ENCODE assay signal across 25 mouse cellular contexts in genomic region chr1:72839791-72840190, GRCm38 (mm10). TPM values are rescaled to one million over a fixed set of nuclear protein-coding genes. Genes with fewer than 3 reads are reported as not detected.
DNase-seq lines count a peak whose midpoint lies in the region; ATAC-seq and TF ChIP-seq lines count a peak whose summit lies in the region.
"Had no signal": no experiment of that assay in that cellular context is flagged by ENCODE, and none has a peak within 500 bp of the region (broad histone marks: within the 10 kb centered on the region; RNA-seq: fewer than 3 reads in every experiment).

No protein-coding gene starts in this region.

- ATAC-seq in heart, embryonic 13.5 days (ENCODE audit: extremely low read depth, insufficient number of reproducible peaks, low FRiP score, low TSS enrichment), result no peak
- no peak for ATAC-seq in heart, embryonic 12.5 days (ENCODE audit: insufficient number of reproducible peaks, low FRiP score)
- peak; percentile 25 for ATAC-seq in Patski
- ATAC-seq: forebrain, embryonic 14.5 days; forebrain, postnatal 0 days; intestine, postnatal 0 days had no signal

- in situ Hi-C loops in Patski (cut with MboI; ENCODE audit: low pct_unique_long_range_greater_than_20kb), result loop anchor here (10.0 to 25.0 kb wide), 6 partner anchors 125 to 1752 kb away; partner anchors contain the start of genes Rpl37a and Xrcc5

- no peaks in the 10 kb centered on the region for H3K9me3 ChIP-seq in heart, embryonic 13.5 days
- no peaks in the 10 kb centered on the region for H3K9me3 ChIP-seq in heart, embryonic 12.5 days (replicated peaks)
- H3K9me3 ChIP-seq: embryonic facial prominence, embryonic 12.5 days; embryonic facial prominence, embryonic 15.5 days; hindbrain, embryonic 12.5 days; hindbrain, embryonic 15.5 days had no signal

- CTCF ChIA-PET in Patski (lab: Charles Lee), result no interaction called here

- peak; percentile 75 for DNase-seq in adrenal gland, adult 2 months
- DNase-seq in adrenal gland, postnatal 4 days (ENCODE audit: low spot score in 2 of 2), result no peak
- no peak for DNase-seq in Patski (ENCODE audit: low read depth, low spot score)
- DNase-seq in adrenal gland, postnatal 14 days, result peak; percentile 43
- no peak for DNase-seq in kidney, adult 11 months
- DNase-seq in frontal cortex, postnatal 14 days (ENCODE audit: low spot score in 2 of 2), result no peak
- DNase-seq: cerebellum, adult 11 months; cerebellum, adult 2 months; cerebellum, adult 9-11 months; cerebellum, postnatal 25 days; forebrain, postnatal 0 days; gastrocnemius, postnatal 14 days; heart, adult 11 months had no signal

- H3K27ac ChIP-seq in heart, embryonic 13.5 days (replicated peaks), result peak overlapping the region; percentile 22; the same call in 1 of the 2 replicates
- H3K27ac ChIP-seq in heart, embryonic 12.5 days (ENCODE audit: poor library complexity, severe bottlenecking), result no peak overlapping the region
- H3K27ac ChIP-seq: embryonic facial prominence, embryonic 12.5 days; embryonic facial prominence, embryonic 15.5 days; hindbrain, embryonic 12.5 days; hindbrain, embryonic 15.5 days had no signal

- H3K4me1 ChIP-seq in heart, embryonic 13.5 days, result peaks cover 19% of the 10 kb centered on the region
- H3K4me1 ChIP-seq in heart, embryonic 12.5 days (replicated peaks), result peaks cover 20% of the 10 kb centered on the region
- H3K4me1 ChIP-seq: embryonic facial prominence, embryonic 15.5 days; hindbrain, embryonic 12.5 days had no signal

- H3K4me2 ChIP-seq in heart, embryonic 13.5 days, result peak overlapping the region; percentile 3; the same call in 1 of the 2 replicates
- H3K4me2 ChIP-seq in heart, embryonic 12.5 days, result no peak overlapping the region
- H3K4me2 ChIP-seq: embryonic facial prominence, embryonic 12.5 days; embryonic facial prominence, embryonic 15.5 days; heart, embryonic 11.5 days; hindbrain, embryonic 12.5 days; hindbrain, embryonic 15.5 days had no signal

- no peak for TF ChIP-seq CTCF in Patski (IDR thresholded peaks at IDR 0.05)

- POLR2A ChIA-PET in Patski (lab: Charles Lee), result interaction anchor here (1.6 kb wide), 1 partner anchor 14 kb away, joined by 3 read pairs; no protein-coding TSS in a partner anchor

- no peak overlapping the region for H3K9ac ChIP-seq in heart, embryonic 13.5 days
- H3K9ac ChIP-seq in heart, embryonic 12.5 days, result no peak overlapping the region
- H3K9ac ChIP-seq: embryonic facial prominence, embryonic 12.5 days; embryonic facial prominence, embryonic 15.5 days; forebrain, postnatal 0 days; hindbrain, embryonic 12.5 days; hindbrain, embryonic 15.5 days had no signal

- 68% methylated on average over 7 of the region's 7 CpGs for WGBS in heart, embryonic 13.5 days
- WGBS in heart, embryonic 12.5 days, result 54% methylated on average over 7 of the region's 7 CpGs

- H3K27me3 ChIP-seq in heart, embryonic 13.5 days (replicated peaks), result no peaks in the 10 kb centered on the region
- H3K27me3 ChIP-seq in heart, embryonic 12.5 days (replicated peaks), result no peaks in the 10 kb centered on the region
- no peaks in the 10 kb centered on the region for H3K27me3 ChIP-seq in Patski
- H3K27me3 ChIP-seq: embryonic facial prominence, embryonic 12.5 days; embryonic facial prominence, embryonic 15.5 days; hindbrain, embryonic 12.5 days; hindbrain, embryonic 15.5 days had no signal

- no peak overlapping the region for H3K4me3 ChIP-seq in heart, embryonic 13.5 days
- no peak overlapping the region for H3K4me3 ChIP-seq in heart, embryonic 12.5 days
- H3K4me3 ChIP-seq: embryonic facial prominence, embryonic 12.5 days; embryonic facial prominence, embryonic 15.5 days; hindbrain, embryonic 12.5 days; hindbrain, embryonic 15.5 days had no signal

- no peaks in the 10 kb centered on the region for H3K36me3 ChIP-seq in heart, embryonic 13.5 days
- no peaks in the 10 kb centered on the region for H3K36me3 ChIP-seq in heart, embryonic 12.5 days
- H3K36me3 ChIP-seq: hindbrain, embryonic 15.5 days had no signal

RNA-seq across cellular contexts. Expression of gene Igfbp2, which starts 15.5 kb away (rescaled TPM):
- 1 to 10 TPM; 2.0 to 4.1 TPM for total RNA-seq in adrenal gland, adult 2 months (2021)
- polyA plus RNA-seq in adrenal gland, adult 2 months (2012; rRNA removed), result 12.6 and 13.0 TPM in 2 replicates
- total RNA-seq in adrenal gland, postnatal 4 days (2021), result 100 to 1,000 TPM in 1 of 2 experiments, 10 to 100 TPM in 1; 26.7 to 306 TPM
- polyA plus RNA-seq in heart, embryonic 13.5 days (2015; fragmentation: Nextera tagmentation; extraction: Ambion mirVana), result 85.0 and 87.3 TPM in 2 replicates
- polyA plus RNA-seq in heart, embryonic 12.5 days (2016; fragmentation: Nextera tagmentation; extraction: Ambion mirVana), result 91.7 and 93.5 TPM in 2 replicates
- polyA plus RNA-seq in Patski (2021), result 1,427 TPM
- total RNA-seq in adrenal gland, postnatal 14 days (2021), result 9.1 and 58.4 TPM in 2 replicates
- total RNA-seq: common myeloid progenitor, adult 5-6 weeks; heart, postnatal 25 days; hematopoietic stem cell, adult 5-6 weeks had no signal

RNA-seq across cellular contexts. Expression of gene Igfbp5, which starts 34.9 kb away (rescaled TPM):
- total RNA-seq in adrenal gland, adult 2 months (2021), result 100 to 1,000 TPM in 1 of 2 experiments, 10 to 100 TPM in 1; 87.4 to 179 TPM
- 31.2 and 32.3 TPM in 2 replicates for polyA plus RNA-seq in adrenal gland, adult 2 months (2012; rRNA removed)
- total RNA-seq in adrenal gland, postnatal 4 days (2021), result 100 to 1,000 TPM; 111 to 142 TPM
- 110 and 126 TPM in 2 replicates for polyA plus RNA-seq in heart, embryonic 13.5 days (2015; fragmentation: Nextera tagmentation; extraction: Ambion mirVana)
- polyA plus RNA-seq in heart, embryonic 12.5 days (2016; fragmentation: Nextera tagmentation; extraction: Ambion mirVana), result 179 and 184 TPM in 2 replicates
- polyA plus RNA-seq in Patski (2021), result 40.8 TPM
- total RNA-seq in adrenal gland, postnatal 14 days (2021), result 68.1 and 74.3 TPM in 2 replicates

Comparison
In these comparisons a context has a peak if more than half of its experiments do, and no peak if none do; other contexts are left out.
1. DNase-seq: peak in adrenal gland, adult 2 months (single experiment) and adrenal gland, postnatal 14 days (single experiment); none in adrenal gland, postnatal 4 days (0 of 2), Patski (single experiment), kidney, adult 11 months (single experiment) and frontal cortex, postnatal 14 days (0 of 2).
2. RNA of gene Igfbp2, which starts 15.5 kb away (polyA plus RNA-seq): 1,427 TPM in Patski (single experiment); 91.7 to 93.5 TPM in heart, embryonic 12.5 days, 85.0 to 87.3 TPM in heart, embryonic 13.5 days and 12.6 to 13.0 TPM in adrenal gland, adult 2 months; every median in the first group is over 10 times any median in the second.